Mouse (Mus musculus) ES-E14 (cell line): ENCODE measurements at regions not wholly inside any gene's neighbourhood (a gene's known extent, or its start where the extent isn't known, plus 50 kb on each side); places are given as distances from the start of the nearest gene placed in this dataset.

Source experiments
- CHD2 ChIP-seq: IDR thresholded peaks from 2 replicates; pipeline ENCODE4 v1.6.1; 2014; ENCODE audit warnings: mild to moderate bottlenecking, low read depth, low read length, inconsistent platforms
- HCFC1 ChIP-seq: IDR thresholded peaks from 2 replicates; pipeline ENCODE4 v1.6.1; 2012; ENCODE audit warnings: low read length, inconsistent platforms, borderline replicate concordance; ENCODE audit not compliant: insufficient read depth
- MAFK ChIP-seq: IDR thresholded peaks from 2 replicates; pipeline ENCODE4 v1.6.1; 2014; ENCODE audit warnings: mild to moderate bottlenecking, low read depth, low read length, inconsistent platforms; ENCODE audit not compliant: insufficient read depth
- ZC3H11A ChIP-seq: IDR thresholded peaks from 2 replicates; pipeline ENCODE4 v1.6.1; 2012; ENCODE audit warnings: low read depth, mild to moderate bottlenecking, inconsistent platforms, low read length, borderline replicate concordance
- ZNF384 ChIP-seq: IDR thresholded peaks from 2 replicates; pipeline ENCODE4 v1.6.1; 2012; ENCODE audit warnings: low read depth, low read length, inconsistent platforms

GRCm38 (mm10) chr6:84381571-84381970 lies 212.1 kb downstream of the Cyp26b1 start:
- TF ChIP-seq HCFC1: no peak
- no peak for TF ChIP-seq ZC3H11A
- no peak for TF ChIP-seq CHD2
- no peak for TF ChIP-seq MAFK
- TF ChIP-seq ZNF384: no peak
